Mouse (Mus musculus): Measurements from ENCODE around the gene Nfe2l1. TPM values are rescaled to one million over a fixed set of nuclear protein-coding genes. Genes with fewer than 3 reads are reported as not detected.

Nfe2l1 gene
- polyA plus RNA-seq, 1 experiment from 2014 or later: 65.7 TPM

GRCm38 (mm10) chr11:96775063-96775462 is 54.7 kb downstream of the Nfe2l1 start:
- WGBS: 86% methylated on average over 8 of the region's 8 CpGs
- Histone ChIP-seq H3K9ac (ENCODE audit: low read length) (no peak overlapping the region), H3K4me2 (ENCODE audit: low read depth, low read length) (no peak overlapping the region), H3K4me3 (replicated peaks; ENCODE audit: low read length) (no peak overlapping the region), H3K4me1 (ENCODE audit: control insufficient read depth, insufficient read depth, low read length) (peaks cover 10% of the 10 kb centered on the region; the same call in 1 of the 2 replicates), H3K27me3 (ENCODE audit: control insufficient read depth, insufficient read depth, low read length) (no peaks in the 10 kb centered on the region), H3K27ac (ENCODE audit: low read length) (no peak overlapping the region), H3K36me3 (ENCODE audit: control insufficient read depth, insufficient read depth, low read length) (peaks cover 3% of the 10 kb centered on the region; the same call in 1 of the 2 replicates), H3K9me3 (replicated peaks; ENCODE audit: control insufficient read depth, low read length) (no peaks in the 10 kb centered on the region)
- ATAC-seq (ENCODE audit: insufficient read depth, low FRiP score): no peak

- no peak overlapping the region for H3K27ac ChIP-seq (ENCODE audit: low read length)
- no peak for ATAC-seq (ENCODE audit: insufficient read depth, low FRiP score)
- H3K27me3 ChIP-seq (ENCODE audit: control insufficient read depth, insufficient read depth, low read length): no peaks in the 10 kb centered on the region
- peaks cover 10% of the 10 kb centered on the region; the same call in 1 of the 2 replicates for H3K4me1 ChIP-seq (ENCODE audit: control insufficient read depth, insufficient read depth, low read length)
- WGBS: 82% methylated on average over 3 of the region's 3 CpGs
- no peak overlapping the region for H3K4me2 ChIP-seq (ENCODE audit: low read depth, low read length)
- peaks cover 3% of the 10 kb centered on the region; the same call in 1 of the 2 replicates for H3K36me3 ChIP-seq (ENCODE audit: control insufficient read depth, insufficient read depth, low read length)
- no peaks in the 10 kb centered on the region for H3K9me3 ChIP-seq (replicated peaks; ENCODE audit: control insufficient read depth, low read length)
- no peak overlapping the region for H3K9ac ChIP-seq (ENCODE audit: low read length)
- no peak overlapping the region for H3K4me3 ChIP-seq (replicated peaks; ENCODE audit: low read length)
Measured at GRCm38 (mm10) chr11:96774536-96774935, 55.2 kb downstream of the Nfe2l1 start.

- 0 out of 2 replicates have a peak, but pooled peaks cover 7% of the 10 kb centered on the region for H3K4me1 ChIP-seq (ENCODE audit: control insufficient read depth, insufficient read depth, low read length)
- no peak overlapping the region for H3K4me2 ChIP-seq (ENCODE audit: low read depth, low read length)
- H3K27ac ChIP-seq (ENCODE audit: low read length): no peak overlapping the region
- no peak overlapping the region for H3K4me3 ChIP-seq (replicated peaks; ENCODE audit: low read length)
- no peaks in the 10 kb centered on the region for H3K9me3 ChIP-seq (replicated peaks; ENCODE audit: control insufficient read depth, low read length)
- no peak for ATAC-seq (ENCODE audit: insufficient read depth, low FRiP score)
- 89% methylated on average over 9 of the region's 9 CpGs for WGBS
- H3K27me3 ChIP-seq (ENCODE audit: control insufficient read depth, insufficient read depth, low read length): no peaks in the 10 kb centered on the region
- no peak overlapping the region for H3K9ac ChIP-seq (ENCODE audit: low read length)
- H3K36me3 ChIP-seq (ENCODE audit: control insufficient read depth, insufficient read depth, low read length): peaks cover 3% of the 10 kb centered on the region; the same call in 1 of the 2 replicates
Measured at GRCm38 (mm10) chr11:96772413-96772812, 57.4 kb downstream of the Nfe2l1 start.

GRCm38 (mm10) chr11:96771274-96771975 is 58.3 kb downstream of the Nfe2l1 start:
- Histone ChIP-seq H3K4me3 (replicated peaks; ENCODE audit: low read length) (no peak overlapping the region), H3K4me1 (ENCODE audit: control insufficient read depth, insufficient read depth, low read length) (0 out of 2 replicates have a peak, but pooled peaks cover 2% of the 10 kb centered on the region), H3K27ac (ENCODE audit: low read length) (no peak overlapping the region), H3K27me3 (ENCODE audit: control insufficient read depth, insufficient read depth, low read length) (no peaks in the 10 kb centered on the region), H3K9ac (ENCODE audit: low read length) (no peak overlapping the region), H3K9me3 (replicated peaks; ENCODE audit: control insufficient read depth, low read length) (no peaks in the 10 kb centered on the region), H3K4me2 (ENCODE audit: low read depth, low read length) (no peak overlapping the region), H3K36me3 (ENCODE audit: control insufficient read depth, insufficient read depth, low read length) (peaks cover 3% of the 10 kb centered on the region; the same call in 1 of the 2 replicates)
- 94% methylated on average over 9 of the region's 9 CpGs for WGBS
- no peak for ATAC-seq (ENCODE audit: insufficient read depth, low FRiP score)

GRCm38 (mm10) chr11:96768240-96768639 is 61.5 kb downstream of the Nfe2l1 start:
- no peak overlapping the region for H3K4me3 ChIP-seq (replicated peaks; ENCODE audit: low read length)
- no peak overlapping the region for H3K9ac ChIP-seq (ENCODE audit: low read length)
- H3K9me3 ChIP-seq (replicated peaks; ENCODE audit: control insufficient read depth, low read length): no peaks in the 10 kb centered on the region
- no peak for ATAC-seq (ENCODE audit: insufficient read depth, low FRiP score)
- WGBS: 53% methylated on average over 9 of the region's 9 CpGs
- 0 out of 2 replicates have a peak overlapping the region, but pooled peaks have one; percentile 35 for H3K27ac ChIP-seq (ENCODE audit: low read length)
- no peaks in the 10 kb centered on the region for H3K27me3 ChIP-seq (ENCODE audit: control insufficient read depth, insufficient read depth, low read length)
- no peak overlapping the region for H3K4me2 ChIP-seq (ENCODE audit: low read depth, low read length)
- H3K36me3 ChIP-seq (ENCODE audit: control insufficient read depth, insufficient read depth, low read length): peaks cover 3% of the 10 kb centered on the region; the same call in 1 of the 2 replicates
- H3K4me1 ChIP-seq (ENCODE audit: control insufficient read depth, insufficient read depth, low read length): 0 out of 2 replicates have a peak, but pooled peaks cover 2% of the 10 kb centered on the region

MicroRNAs encoded within 50 kb of the gene (microRNA counts, 519-probe panel; counts per million panel counts)
- 3,958 counts per million, percentile 92 among the panel's probes with 10 or more counts for microRNA mmu-miR-152

Small RNA genes within 50 kb of the gene (microRNA-seq; reads per million reads assigned to microRNA genes)
- gene Mir152: 264 reads per million, percentile 65 among the genes with 10 or more reads in this experiment

Other genes with a start within 250 kb of the Nfe2l1 start
- 14.6 and 14.9 TPM in 2 replicates for gene Snx11, start 52.4 kb downstream of the Nfe2l1 start, polyA plus RNA-seq (2015; fragmentation: Nextera tagmentation; extraction: Ambion mirVana)
- gene Cbx1, start 40.8 kb downstream of the Nfe2l1 start, polyA plus RNA-seq (2015; fragmentation: Nextera tagmentation; extraction: Ambion mirVana): 67.5 and 75.1 TPM in 2 replicates
- gene Copz2, start 19.9 kb upstream of the Nfe2l1 start, polyA plus RNA-seq (2015; fragmentation: Nextera tagmentation; extraction: Ambion mirVana): 124 and 136 TPM in 2 replicates
- gene Cdk5rap3, start 86.5 kb upstream of the Nfe2l1 start, polyA plus RNA-seq (2015; fragmentation: Nextera tagmentation; extraction: Ambion mirVana): 68.7 and 75.0 TPM in 2 replicates
- 70.8 and 81.7 TPM in 2 replicates for gene Prr15l, start 98.1 kb upstream of the Nfe2l1 start, polyA plus RNA-seq (2015; fragmentation: Nextera tagmentation; extraction: Ambion mirVana)
- gene Pnpo, start 114.0 kb upstream of the Nfe2l1 start, polyA plus RNA-seq (2015; fragmentation: Nextera tagmentation; extraction: Ambion mirVana): 70.7 and 76.8 TPM in 2 replicates
- 13.4 and 14.6 TPM in 2 replicates for gene Sp2, start 153.0 kb upstream of the Nfe2l1 start, polyA plus RNA-seq (2015; fragmentation: Nextera tagmentation; extraction: Ambion mirVana)
- gene Sp6, start 183.4 kb upstream of the Nfe2l1 start, polyA plus RNA-seq (2015; fragmentation: Nextera tagmentation; extraction: Ambion mirVana): 6.1 and 9.7 TPM in 2 replicates
- 20.3 and 20.7 TPM in 2 replicates for gene Scrn2, start 200.0 kb upstream of the Nfe2l1 start, polyA plus RNA-seq (2015; fragmentation: Nextera tagmentation; extraction: Ambion mirVana)
- 0.34 and 0.62 TPM in 2 replicates for gene Lrrc46, start 211.4 kb upstream of the Nfe2l1 start, polyA plus RNA-seq (2015; fragmentation: Nextera tagmentation; extraction: Ambion mirVana)
- gene Mrpl10, start 211.6 kb upstream of the Nfe2l1 start, polyA plus RNA-seq (2015; fragmentation: Nextera tagmentation; extraction: Ambion mirVana): 76.7 and 78.9 TPM in 2 replicates
- 10.5 and 11.8 TPM in 2 replicates for gene Osbpl7, start 220.7 kb upstream of the Nfe2l1 start, polyA plus RNA-seq (2015; fragmentation: Nextera tagmentation; extraction: Ambion mirVana)

Data from stomach, embryonic 16.5 days (tissue).